Mouse (Mus musculus): ENCODE measurements around the gene Faf2. TPM values are rescaled to one million over a fixed set of nuclear protein-coding genes. Genes with fewer than 3 reads are reported as not detected.

Faf2 gene
- polyA plus RNA-seq, 1 experiment from 2014 or later, result 67.4 TPM

GRCm38 (mm10) chr13:54681291-54681690 lies 59.7 kb downstream of the Faf2 start:
- no peak for ATAC-seq (ENCODE audit: insufficient read depth, low FRiP score)
- H3K4me2 ChIP-seq (ENCODE audit: low read depth, low read length), result no peak overlapping the region
- WGBS, result 78% methylated on average over 8 of the region's 8 CpGs
- H3K9ac ChIP-seq (ENCODE audit: low read length), result no peak overlapping the region
- H3K27me3 ChIP-seq (ENCODE audit: control insufficient read depth, insufficient read depth, low read length), result no peaks in the 10 kb centered on the region
- peaks cover 15% of the 10 kb centered on the region for H3K4me1 ChIP-seq (ENCODE audit: control insufficient read depth, insufficient read depth, low read length)
- peaks cover 29% of the 10 kb centered on the region; the same call in 1 of the 2 replicates for H3K36me3 ChIP-seq (ENCODE audit: control insufficient read depth, insufficient read depth, low read length)
- no peaks in the 10 kb centered on the region for H3K9me3 ChIP-seq (replicated peaks; ENCODE audit: control insufficient read depth, low read length)
- no peak overlapping the region for H3K27ac ChIP-seq (ENCODE audit: low read length)
- H3K4me3 ChIP-seq (replicated peaks; ENCODE audit: low read length), result no peak overlapping the region

- peaks cover 18% of the 10 kb centered on the region for H3K4me1 ChIP-seq (ENCODE audit: control insufficient read depth, insufficient read depth, low read length)
- H3K27me3 ChIP-seq (ENCODE audit: control insufficient read depth, insufficient read depth, low read length), result no peaks in the 10 kb centered on the region
- no peak overlapping the region for H3K9ac ChIP-seq (ENCODE audit: low read length)
- no peak overlapping the region for H3K4me2 ChIP-seq (ENCODE audit: low read depth, low read length)
- H3K27ac ChIP-seq (ENCODE audit: low read length), result no peak overlapping the region
- no peak overlapping the region for H3K4me3 ChIP-seq (replicated peaks; ENCODE audit: low read length)
- 96% methylated on average over 3 of the region's 3 CpGs for WGBS
- ATAC-seq (ENCODE audit: insufficient read depth, low FRiP score), result no peak
- no peaks in the 10 kb centered on the region for H3K9me3 ChIP-seq (replicated peaks; ENCODE audit: control insufficient read depth, low read length)
- H3K36me3 ChIP-seq (ENCODE audit: control insufficient read depth, insufficient read depth, low read length), result peaks cover 29% of the 10 kb centered on the region; the same call in 1 of the 2 replicates
These were observed 61.7 kb downstream of the Faf2 start for GRCm38 (mm10) chr13:54683301-54683700.

GRCm38 (mm10) chr13:54684140-54684896 lies 62.7 kb downstream of the Faf2 start:
- H3K9me3 ChIP-seq (replicated peaks; ENCODE audit: control insufficient read depth, low read length), result no peaks in the 10 kb centered on the region
- ATAC-seq (ENCODE audit: insufficient read depth, low FRiP score), result no peak
- peak overlapping the region; percentile 54 for H3K9ac ChIP-seq (ENCODE audit: low read length)
- H3K4me1 ChIP-seq (ENCODE audit: control insufficient read depth, insufficient read depth, low read length), result peaks cover 22% of the 10 kb centered on the region
- no peak overlapping the region; the same call in 1 of the 2 replicates for H3K27ac ChIP-seq (ENCODE audit: low read length)
- H3K4me3 ChIP-seq (replicated peaks; ENCODE audit: low read length), result no peak overlapping the region
- WGBS, result 75% methylated on average over 3 of the region's 3 CpGs
- H3K4me2 ChIP-seq (ENCODE audit: low read depth, low read length), result no peak overlapping the region
- H3K36me3 ChIP-seq (ENCODE audit: control insufficient read depth, insufficient read depth, low read length), result peaks cover 22% of the 10 kb centered on the region; the same call in 1 of the 2 replicates
- no peaks in the 10 kb centered on the region for H3K27me3 ChIP-seq (ENCODE audit: control insufficient read depth, insufficient read depth, low read length)

GRCm38 (mm10) chr13:54685174-54685573 lies 63.6 kb downstream of the Faf2 start:
- Histone ChIP-seq H3K4me1 (ENCODE audit: control insufficient read depth, insufficient read depth, low read length) (peaks cover 22% of the 10 kb centered on the region), H3K9me3 (replicated peaks; ENCODE audit: control insufficient read depth, low read length) (no peaks in the 10 kb centered on the region), H3K27ac (ENCODE audit: low read length) (no peak overlapping the region), H3K36me3 (ENCODE audit: control insufficient read depth, insufficient read depth, low read length) (peaks cover 19% of the 10 kb centered on the region; the same call in 1 of the 2 replicates), H3K4me3 (replicated peaks; ENCODE audit: low read length) (no peak overlapping the region), H3K4me2 (ENCODE audit: low read depth, low read length) (0 out of 2 replicates have a peak overlapping the region, but pooled peaks have one; percentile 65), H3K27me3 (ENCODE audit: control insufficient read depth, insufficient read depth, low read length) (no peaks in the 10 kb centered on the region), H3K9ac (ENCODE audit: low read length) (peak overlapping the region; percentile 54; the same call in 1 of the 2 replicates)
- WGBS, result 36% methylated on average over 2 of the region's 2 CpGs
- ATAC-seq (ENCODE audit: insufficient read depth, low FRiP score), result no peak

- Histone ChIP-seq H3K4me2 (ENCODE audit: low read depth, low read length) (peak overlapping the region; percentile 65), H3K27ac (ENCODE audit: low read length) (peak overlapping the region; percentile 98), H3K36me3 (ENCODE audit: control insufficient read depth, insufficient read depth, low read length) (peaks cover 9% of the 10 kb centered on the region; the same call in 1 of the 2 replicates), H3K27me3 (ENCODE audit: control insufficient read depth, insufficient read depth, low read length) (no peaks in the 10 kb centered on the region), H3K4me1 (ENCODE audit: control insufficient read depth, insufficient read depth, low read length) (peaks cover 23% of the 10 kb centered on the region), H3K9me3 (replicated peaks; ENCODE audit: control insufficient read depth, low read length) (no peaks in the 10 kb centered on the region), H3K4me3 (replicated peaks; ENCODE audit: low read length) (peak overlapping the region; percentile 95), H3K9ac (ENCODE audit: low read length) (peak overlapping the region; percentile 90)
- no peak for ATAC-seq (ENCODE audit: insufficient read depth, low FRiP score)
- 5% methylated on average over 19 of the region's 19 CpGs for WGBS
These were observed 64.8 kb downstream of the Faf2 start for GRCm38 (mm10) chr13:54686139-54687053.

GRCm38 (mm10) chr13:54687096-54687495 lies 65.5 kb downstream of the Faf2 start:
- Histone ChIP-seq H3K9me3 (replicated peaks; ENCODE audit: control insufficient read depth, low read length) (no peaks in the 10 kb centered on the region), H3K9ac (ENCODE audit: low read length) (peak overlapping the region; percentile 90), H3K4me1 (ENCODE audit: control insufficient read depth, insufficient read depth, low read length) (peaks cover 30% of the 10 kb centered on the region), H3K4me3 (replicated peaks; ENCODE audit: low read length) (peak overlapping the region; percentile 95), H3K4me2 (ENCODE audit: low read depth, low read length) (peak overlapping the region; percentile 65), H3K27ac (ENCODE audit: low read length) (peak overlapping the region; percentile 98), H3K36me3 (ENCODE audit: control insufficient read depth, insufficient read depth, low read length) (peaks cover 9% of the 10 kb centered on the region; the same call in 1 of the 2 replicates), H3K27me3 (ENCODE audit: control insufficient read depth, insufficient read depth, low read length) (no peaks in the 10 kb centered on the region)
- ATAC-seq (ENCODE audit: insufficient read depth, low FRiP score), result peak; percentile 57
- WGBS, result under 1% methylated on average over 35 of the region's 35 CpGs

- H3K4me1 ChIP-seq (ENCODE audit: control insufficient read depth, insufficient read depth, low read length), result peaks cover 37% of the 10 kb centered on the region
- WGBS, result under 1% methylated on average over 81 of the region's 82 CpGs
- H3K27ac ChIP-seq (ENCODE audit: low read length), result peak overlapping the region; percentile 99
These were observed 66.2 kb downstream of the Faf2 start for GRCm38 (mm10) chr13:54687575-54688424.

GRCm38 (mm10) chr13:54690151-54690740 lies 68.7 kb downstream of the Faf2 start:
- Histone ChIP-seq H3K4me1 (ENCODE audit: control insufficient read depth, insufficient read depth, low read length) (peaks cover 37% of the 10 kb centered on the region), H3K4me2 (ENCODE audit: low read depth, low read length) (no peak overlapping the region), H3K9me3 (replicated peaks; ENCODE audit: control insufficient read depth, low read length) (no peaks in the 10 kb centered on the region), H3K36me3 (ENCODE audit: control insufficient read depth, insufficient read depth, low read length) (no peaks in the 10 kb centered on the region), H3K9ac (ENCODE audit: low read length) (no peak overlapping the region), H3K4me3 (replicated peaks; ENCODE audit: low read length) (no peak overlapping the region), H3K27ac (ENCODE audit: low read length) (no peak overlapping the region), H3K27me3 (ENCODE audit: control insufficient read depth, insufficient read depth, low read length) (no peaks in the 10 kb centered on the region)
- ATAC-seq (ENCODE audit: insufficient read depth, low FRiP score), result no peak
- 90% methylated on average over 8 of the region's 8 CpGs for WGBS

More at GRCm38 (mm10) chr13:54687575-54688424, 66.2 kb downstream of the Faf2 start:
- H3K36me3 ChIP-seq (ENCODE audit: control insufficient read depth, insufficient read depth, low read length), result 0 out of 2 replicates have a peak, but pooled peaks cover 2% of the 10 kb centered on the region
- no peaks in the 10 kb centered on the region for H3K27me3 ChIP-seq (ENCODE audit: control insufficient read depth, insufficient read depth, low read length)
- H3K4me2 ChIP-seq (ENCODE audit: low read depth, low read length), result peak overlapping the region; percentile 65
- ATAC-seq (ENCODE audit: insufficient read depth, low FRiP score), result peak; percentile 91
- H3K9ac ChIP-seq (ENCODE audit: low read length), result peak overlapping the region; percentile 90
- H3K4me3 ChIP-seq (replicated peaks; ENCODE audit: low read length), result peak overlapping the region; percentile 95
- no peaks in the 10 kb centered on the region for H3K9me3 ChIP-seq (replicated peaks; ENCODE audit: control insufficient read depth, low read length)

Measured in stomach, embryonic 16.5 days (tissue).